Mouse (Mus musculus) c-Kit-positive CD71-positive TER-119-positive erythroid progenitor cells, embryonic 14.5 days (primary cell): ENCODE measurements at regions not wholly inside any gene's neighbourhood (a gene's known extent, or its start where the extent isn't known, plus 50 kb on each side); places are given as distances from the start of the nearest gene placed in this dataset.

Source experiments
- DNase-seq: peaks from one replicate; pipeline ENCODE4 v3.0.0-alpha.2; 2013; ENCODE audit warnings: low spot score

DNA sequence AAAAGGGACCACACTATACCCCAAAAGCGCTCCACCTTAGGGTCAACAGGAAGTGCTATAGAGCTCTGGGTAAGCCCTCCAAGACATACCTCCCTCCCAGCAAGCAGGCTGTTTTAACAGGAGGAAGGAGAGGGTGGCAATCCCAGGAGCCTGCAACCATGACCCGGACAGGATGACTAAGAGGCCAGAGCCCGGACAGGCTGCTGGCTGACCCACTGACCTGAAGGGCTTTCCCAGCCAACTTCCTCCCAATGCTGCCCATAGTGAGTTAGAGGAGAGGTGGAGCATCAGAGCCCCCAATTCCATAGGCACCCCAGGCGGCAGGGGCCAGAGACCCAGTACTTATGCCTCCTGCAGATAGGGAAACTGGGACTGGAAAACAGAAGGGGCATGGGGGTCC, 136.3 kb downstream of the Utp6 start:
- DNase-seq: no peak

DNA sequence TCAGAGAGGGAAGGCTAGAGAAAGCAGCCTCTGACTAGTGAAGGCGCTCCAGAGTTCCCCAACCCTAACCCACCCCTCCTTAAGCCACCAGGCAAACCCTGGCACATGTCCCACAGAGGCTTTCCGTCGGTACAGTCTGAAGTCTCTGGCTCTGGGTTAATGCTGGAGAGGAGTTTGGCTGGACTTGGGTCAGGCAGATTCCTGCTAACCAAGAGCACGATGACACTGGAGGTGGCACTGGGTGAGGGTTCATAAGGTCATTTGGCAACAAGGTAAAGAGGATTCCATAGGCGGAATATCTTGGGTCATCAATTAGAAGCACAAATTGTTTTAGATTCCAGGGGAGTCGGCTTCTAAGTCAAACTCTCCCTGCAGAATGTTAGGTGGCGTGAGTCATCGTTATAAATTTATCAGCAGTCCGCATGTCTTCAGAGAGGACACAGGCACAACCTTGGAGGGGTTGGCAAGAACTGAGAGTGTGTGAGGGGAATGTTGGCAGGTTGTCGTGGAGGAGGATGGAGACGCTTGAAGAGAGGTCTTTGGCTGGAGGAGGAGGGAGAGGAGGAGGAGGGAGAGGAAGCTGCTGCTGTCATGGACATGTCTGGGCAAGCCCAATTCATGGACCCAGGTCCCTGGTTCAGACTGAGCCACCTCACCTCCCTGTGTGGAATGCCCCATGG, 138.4 kb downstream of the Utp6 start:
- no peak for DNase-seq

DNA sequence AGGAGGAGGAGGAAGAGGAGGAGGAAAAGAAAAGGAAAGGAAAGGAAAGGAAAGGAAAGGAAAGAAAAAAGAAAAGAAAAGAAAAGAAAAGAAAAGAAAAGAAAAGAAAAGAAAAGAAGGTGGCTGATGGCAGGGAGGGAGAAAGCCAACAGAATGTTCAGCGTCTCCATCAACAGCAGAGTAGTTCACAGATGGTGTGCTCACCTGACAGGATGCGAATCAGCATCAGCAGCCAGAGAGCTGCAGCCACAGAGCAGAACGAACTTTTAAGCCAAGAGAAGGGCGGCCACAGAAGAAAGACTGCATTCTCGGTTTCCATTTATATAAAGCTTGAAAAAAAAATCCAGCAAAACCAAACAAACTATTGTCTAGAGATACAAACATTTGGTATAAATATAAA, 140.2 kb downstream of the Utp6 start:
- no peak for DNase-seq

DNA sequence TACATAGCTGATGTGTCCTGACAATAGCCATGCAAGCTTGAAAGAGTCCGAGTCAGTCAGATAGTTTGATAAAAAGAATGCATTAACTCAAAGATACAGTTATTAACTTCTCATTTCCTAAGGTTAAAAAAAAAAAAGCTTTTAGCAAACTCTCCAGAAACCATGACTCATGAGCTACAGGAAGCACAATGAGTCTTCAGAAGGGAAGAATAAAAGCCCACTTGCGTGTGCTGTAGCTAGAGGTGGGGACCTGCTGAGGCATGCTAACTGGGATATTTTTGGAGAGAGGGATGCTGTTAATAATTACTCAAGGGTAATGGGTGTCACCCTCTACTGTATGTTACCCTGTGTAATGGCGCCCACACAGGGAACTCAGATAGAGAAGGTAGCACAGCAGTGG, 147.0 kb downstream of the Utp6 start:
- no peak for DNase-seq

DNA sequence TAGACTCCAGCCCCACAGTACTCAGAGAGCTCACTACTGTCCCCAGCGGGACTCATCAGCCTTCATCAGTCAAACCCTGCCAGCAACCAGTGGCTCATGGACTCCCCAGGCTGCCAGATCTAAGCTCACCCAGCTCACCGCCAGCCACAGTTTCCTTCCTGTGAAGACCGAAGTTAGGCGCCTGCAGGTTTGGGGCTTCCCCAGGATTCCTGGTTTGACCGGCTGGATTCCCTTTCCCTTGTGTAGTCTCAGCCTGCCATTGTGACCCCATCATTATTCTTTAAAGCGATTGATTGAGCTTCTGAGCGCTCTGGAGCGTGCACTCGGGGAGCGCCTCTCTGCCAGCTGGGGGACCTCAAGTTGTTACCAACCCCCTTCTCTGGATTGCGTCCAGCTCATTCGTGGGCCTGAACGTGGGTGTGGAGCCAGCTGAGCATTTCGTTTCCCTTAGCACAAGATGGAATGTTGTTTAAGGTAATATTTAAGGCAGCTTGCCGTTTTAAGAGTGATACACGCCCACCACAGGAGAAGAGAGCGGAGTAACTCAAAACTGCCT, 155.2 kb downstream of the Utp6 start:
- no peak for DNase-seq

DNA sequence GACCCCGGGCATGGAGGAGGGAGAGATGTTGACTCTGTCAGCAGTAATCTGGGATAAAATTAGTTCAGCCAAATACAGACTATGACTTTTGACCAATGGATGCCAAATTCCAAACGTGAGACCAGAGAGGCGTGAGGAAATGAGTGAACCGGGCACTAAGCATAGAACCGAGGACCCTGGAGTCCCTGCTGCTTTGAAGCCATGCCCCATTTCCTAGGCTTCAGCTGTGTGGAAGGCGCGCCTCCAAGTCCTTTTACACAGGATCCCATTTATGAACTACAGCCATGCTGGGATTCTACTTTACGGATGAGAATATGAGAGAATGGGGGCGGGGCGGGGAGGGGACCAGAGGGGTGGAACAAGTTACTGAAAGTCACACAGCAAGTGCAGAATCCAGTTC, 155.8 kb downstream of the Utp6 start:
- DNase-seq: no peak

DNA sequence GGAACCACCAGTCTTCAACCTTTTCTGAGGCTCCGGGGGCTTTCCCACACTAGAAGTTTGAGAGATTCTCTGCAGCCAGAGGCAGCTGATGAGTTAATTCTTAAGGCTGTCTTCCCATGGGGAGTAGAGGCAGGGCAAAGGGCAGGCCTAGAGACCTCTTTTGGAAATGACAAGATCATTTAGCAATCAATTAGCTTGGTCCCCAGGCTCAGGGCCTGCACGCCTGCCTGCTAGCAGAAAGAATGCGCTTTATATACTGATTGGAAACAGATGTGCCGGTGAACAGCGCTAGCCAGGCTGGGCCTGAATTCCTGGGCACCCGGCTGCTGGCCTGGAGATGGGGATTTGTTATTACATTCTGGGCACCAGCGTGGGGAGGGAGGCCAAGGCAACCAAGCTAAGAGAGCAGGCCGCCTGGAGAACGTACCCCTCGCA, 156.2 kb downstream of the Utp6 start:
- DNase-seq: no peak

DNA sequence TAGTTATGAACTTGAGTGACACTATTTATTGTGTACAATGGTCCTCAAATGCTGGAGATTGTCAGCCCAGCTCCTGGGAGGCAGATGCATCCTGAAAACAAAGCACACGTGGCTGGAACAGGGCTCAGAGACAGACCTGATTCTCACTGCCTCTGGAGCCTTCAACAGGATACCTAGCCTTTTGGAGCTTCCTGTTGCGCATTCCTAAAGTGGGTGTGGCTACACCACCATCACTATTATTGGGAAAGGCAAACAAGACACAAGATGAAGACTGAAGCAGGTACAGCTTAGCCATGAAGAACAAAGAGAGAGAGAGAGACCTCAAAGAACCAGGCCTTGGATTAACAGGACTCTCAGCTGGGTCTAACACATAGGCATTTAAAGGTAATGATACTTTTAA, 158.2 kb downstream of the Utp6 start:
- DNase-seq: no peak

DNA sequence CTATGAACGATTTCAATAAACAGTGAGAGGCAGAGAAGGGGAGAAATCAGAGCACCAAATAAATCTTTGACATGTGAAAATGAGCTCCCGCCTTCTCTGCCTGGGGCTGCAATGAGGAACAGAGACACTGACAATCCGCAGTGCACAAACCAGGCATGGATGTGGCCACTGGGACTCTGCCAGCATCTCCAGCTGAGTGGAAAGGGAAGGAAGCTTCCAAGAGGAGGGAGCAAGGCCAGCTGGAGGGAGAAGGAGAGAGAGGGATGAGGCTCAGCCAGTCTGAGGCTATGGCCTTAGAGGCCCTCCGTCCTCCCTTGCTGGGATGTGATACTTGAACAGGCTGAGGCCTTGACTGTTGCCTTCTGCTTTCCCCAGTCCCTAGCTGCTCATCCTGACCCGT, 159.2 kb downstream of the Utp6 start:
- no peak for DNase-seq

DNA sequence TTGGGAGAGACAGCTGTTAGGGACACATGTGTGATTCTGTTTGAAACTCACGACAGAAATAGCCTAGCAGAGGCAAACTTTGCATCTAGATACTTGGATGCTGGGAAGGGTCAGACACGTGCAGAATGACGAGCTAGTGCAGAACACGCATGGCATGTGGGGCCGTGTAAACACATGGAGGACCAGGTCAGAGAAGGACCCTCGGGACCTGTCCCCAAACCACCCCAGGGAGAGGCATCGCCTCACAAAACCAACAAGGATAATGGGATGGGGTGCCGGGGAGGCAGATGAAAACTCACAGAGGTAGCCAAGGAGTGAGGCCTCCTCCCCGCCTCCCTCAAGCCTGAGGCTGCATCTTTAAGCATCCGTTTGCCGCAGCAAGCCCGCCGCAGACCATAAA, 159.6 kb downstream of the Utp6 start:
- DNase-seq: no peak

DNA sequence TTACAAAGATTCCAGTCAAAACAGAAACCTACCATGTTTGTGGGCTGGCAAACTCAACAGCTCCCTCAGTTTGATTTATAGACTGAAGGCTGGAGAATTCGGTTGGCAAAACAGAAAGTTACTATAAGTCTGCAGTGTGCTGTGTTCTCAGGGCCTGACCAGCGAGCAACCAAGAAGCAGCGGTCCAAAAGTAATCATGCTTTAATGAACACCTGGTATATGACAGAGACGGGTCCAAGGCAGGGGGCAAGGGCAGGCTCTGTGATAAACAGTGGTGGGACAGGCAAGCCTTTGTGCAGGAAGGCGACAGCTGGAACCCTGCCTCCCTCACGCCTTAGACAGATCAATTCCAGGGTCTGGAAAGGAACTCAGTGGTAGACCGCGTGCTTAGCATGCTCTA, 161.9 kb downstream of the Utp6 start:
- DNase-seq: no peak

DNA sequence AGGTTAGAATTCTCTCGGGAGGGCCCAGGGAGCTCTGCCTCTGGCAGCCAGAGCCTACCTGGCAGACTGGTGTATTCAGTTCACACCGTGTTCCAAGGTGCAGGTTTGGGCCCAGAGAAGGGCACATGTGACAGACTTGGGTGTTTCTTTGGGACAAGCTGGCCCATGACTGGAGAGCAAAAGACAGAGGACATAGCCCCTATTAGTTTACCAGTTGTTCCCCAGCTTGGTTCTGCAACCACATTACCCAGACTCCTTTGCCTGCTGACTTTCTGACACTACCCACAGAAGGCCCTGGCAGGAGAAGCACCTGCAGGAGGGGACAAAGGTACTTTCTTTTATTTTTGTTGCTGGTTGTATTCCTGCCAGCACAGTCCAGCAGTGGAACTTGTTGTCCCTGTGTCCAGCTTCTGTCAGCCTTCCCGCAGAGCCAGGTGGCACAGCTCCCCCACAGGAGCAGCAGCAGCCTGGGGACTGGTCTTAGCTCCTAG, 173.9 kb downstream of the Utp6 start:
- DNase-seq: no peak

DNA sequence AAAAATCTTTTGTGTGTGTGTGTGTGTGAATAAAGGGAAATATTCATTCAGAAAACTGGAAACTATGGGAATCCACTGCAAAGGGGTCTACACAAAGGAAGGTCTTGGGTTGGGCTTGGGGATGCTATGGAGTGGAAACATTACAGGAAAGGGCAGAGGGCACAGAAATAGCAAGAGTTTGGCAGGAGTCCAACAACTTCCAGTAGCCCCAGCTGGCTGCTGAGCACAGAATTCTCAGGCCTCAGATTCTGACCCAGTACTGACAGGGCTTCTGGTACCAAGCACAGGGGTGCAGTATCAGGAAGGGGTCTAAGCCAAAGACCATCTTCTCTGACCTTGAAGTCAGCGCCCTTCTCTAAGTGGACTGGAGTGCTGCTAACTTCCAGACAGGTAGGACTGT, 174.4 kb downstream of the Utp6 start:
- no peak for DNase-seq

DNA sequence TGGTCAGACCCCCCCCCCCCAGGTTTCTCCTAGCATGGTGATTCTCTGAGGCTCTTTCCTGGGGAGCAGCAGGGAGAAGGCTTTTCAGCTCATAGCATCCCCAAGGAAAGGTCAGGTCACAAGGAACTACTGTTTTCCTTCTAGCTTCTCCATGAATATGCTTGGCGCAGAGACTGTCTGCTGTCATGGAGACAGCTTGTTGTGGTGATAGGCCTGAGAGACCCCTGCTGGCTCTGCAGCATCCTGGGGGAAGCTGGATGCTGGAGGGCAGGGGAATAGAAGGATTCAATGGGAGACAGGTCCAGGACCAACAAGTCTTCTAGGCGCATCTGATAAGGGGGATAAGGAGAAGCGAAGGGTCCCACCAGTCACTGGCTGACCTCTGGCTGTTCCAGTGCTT, 178.1 kb downstream of the Utp6 start:
- DNase-seq: no peak

DNA sequence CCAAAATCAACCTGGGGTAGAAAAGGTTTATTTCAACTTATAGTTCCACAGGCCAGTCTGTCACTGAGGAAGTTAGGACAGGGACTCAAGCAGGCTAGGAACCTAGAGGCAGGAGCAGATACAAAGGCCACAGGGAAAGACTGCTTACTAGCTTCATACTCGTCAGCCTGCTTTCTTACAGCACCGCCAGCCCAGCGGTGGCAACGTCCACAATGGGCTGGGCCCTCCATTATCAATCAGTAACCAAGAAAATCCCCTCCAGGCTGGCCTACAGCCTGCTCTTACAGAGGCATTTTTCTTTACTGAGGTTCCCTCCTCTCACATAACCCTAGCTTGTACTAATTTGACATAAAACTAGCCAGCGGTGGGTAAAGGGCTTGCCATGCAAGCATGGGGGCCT, 180.2 kb downstream of the Utp6 start:
- DNase-seq: no peak

DNA sequence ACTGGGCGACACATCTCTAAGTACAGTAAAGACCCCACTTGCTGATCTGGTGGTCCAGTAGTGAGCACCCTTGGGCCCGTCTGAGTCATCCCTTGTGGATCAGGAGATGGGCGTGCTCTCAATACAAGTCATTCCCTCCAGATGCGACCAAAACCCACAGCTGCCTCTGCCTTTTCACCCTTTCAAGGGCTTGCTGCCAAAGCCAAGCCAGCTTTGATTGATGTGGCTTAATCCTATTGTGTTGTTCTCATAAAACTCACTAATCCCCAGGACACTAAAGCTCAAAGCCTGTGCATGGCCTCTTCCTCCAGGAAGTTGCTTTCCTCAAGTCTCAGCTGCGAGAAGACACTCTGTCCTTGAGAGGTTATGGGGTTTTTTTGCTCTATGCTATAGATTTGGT, 182.4 kb downstream of the Utp6 start:
- no peak for DNase-seq

DNA sequence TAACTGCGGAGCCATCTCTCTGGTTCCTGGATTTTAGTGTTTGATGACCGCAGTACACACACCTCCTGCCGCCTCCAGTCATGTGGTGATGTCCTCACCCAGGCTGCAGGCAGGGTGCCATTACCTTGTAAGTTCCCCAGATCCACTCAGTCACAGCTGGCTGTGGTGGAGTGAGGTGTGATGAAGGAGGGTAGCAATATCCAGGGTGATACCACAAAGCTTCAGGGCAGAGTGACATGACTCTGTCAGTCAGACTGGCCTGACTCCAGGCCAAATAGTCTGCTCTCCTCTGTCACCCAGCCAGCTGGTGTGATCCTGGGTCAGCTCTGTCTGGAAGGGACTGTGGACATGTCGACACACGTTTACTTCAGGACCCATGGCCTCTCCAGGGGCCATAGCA, 183.7 kb downstream of the Utp6 start:
- no peak for DNase-seq

DNA sequence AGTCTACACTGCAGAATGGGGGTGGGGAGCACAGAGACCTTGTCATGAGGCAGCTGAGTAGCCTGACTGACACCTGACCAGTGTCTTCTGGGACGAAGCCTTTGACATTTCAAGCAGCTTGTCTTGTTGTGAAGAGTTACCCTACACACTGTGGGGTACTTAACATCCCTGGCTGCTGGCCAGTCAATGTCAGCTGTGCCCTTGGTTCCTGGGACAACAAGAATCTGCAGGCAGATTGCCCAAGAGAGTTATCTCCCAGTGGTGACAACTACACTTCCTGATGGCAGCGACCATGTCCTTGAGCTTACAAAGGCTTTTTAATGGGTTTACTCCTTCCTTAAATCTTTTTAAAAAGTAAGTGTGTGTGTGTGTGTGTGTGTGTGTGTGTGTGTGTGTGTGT, 184.2 kb downstream of the Utp6 start:
- no peak for DNase-seq

DNA sequence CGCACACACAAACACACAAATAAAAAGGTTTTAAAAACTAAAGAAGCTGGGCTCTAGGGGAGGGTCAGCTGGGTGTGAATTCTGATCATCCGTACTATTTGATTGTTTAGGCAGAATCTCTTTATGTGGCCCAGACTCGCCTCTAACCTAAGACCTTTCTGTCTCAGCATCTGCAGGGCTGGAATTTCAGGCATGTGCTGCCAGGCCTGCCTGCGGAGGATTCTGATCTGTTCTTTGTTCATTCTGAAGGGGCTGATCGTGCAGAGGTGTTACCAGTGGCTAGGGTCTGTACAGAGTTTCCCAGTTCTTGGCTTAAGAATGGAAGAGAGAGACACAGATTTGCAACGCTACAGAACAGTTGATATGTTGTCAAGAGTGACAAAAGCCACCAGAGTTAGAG, 185.6 kb downstream of the Rab11fip4 start:
- no peak for DNase-seq

DNA sequence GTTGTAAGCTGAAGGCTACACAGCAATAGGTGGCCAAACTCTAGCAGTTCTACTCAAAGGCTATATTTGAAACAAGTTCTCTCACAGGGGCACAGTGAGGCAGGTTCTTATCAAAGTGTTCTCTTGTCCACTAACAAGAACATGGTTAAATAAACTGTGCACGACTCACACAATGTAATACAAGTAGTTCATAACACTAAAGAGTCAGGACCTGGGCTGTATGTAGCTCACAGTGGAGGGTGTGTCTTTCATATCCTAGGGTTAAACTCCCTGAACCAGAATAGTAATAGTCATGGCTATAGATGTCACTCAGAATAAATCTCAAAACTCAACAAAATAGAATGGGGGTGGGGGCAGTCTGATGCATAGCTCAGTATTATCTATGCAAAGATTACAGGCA, 182.7 kb downstream of the Rab11fip4 start:
- no peak for DNase-seq

DNA sequence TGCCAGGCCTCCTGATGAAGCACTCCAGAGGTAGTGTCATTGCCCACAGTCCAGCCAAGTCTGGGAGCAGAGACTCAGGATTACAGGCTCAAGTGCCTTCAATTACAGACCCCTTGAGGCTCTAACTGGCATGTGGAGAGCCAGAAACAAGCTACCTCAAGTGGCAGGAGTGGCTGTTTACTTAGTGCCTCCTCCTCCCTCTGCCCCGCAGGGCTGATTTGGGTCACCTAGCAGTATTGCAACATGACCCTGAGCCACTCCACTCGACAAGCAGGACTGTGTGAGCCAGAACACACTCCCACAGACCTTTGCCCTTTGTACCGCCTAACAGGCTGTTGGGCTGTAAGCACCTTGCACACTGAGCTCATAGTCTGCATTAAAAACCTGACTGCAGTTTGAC, 180.4 kb downstream of the Rab11fip4 start:
- DNase-seq: no peak

DNA sequence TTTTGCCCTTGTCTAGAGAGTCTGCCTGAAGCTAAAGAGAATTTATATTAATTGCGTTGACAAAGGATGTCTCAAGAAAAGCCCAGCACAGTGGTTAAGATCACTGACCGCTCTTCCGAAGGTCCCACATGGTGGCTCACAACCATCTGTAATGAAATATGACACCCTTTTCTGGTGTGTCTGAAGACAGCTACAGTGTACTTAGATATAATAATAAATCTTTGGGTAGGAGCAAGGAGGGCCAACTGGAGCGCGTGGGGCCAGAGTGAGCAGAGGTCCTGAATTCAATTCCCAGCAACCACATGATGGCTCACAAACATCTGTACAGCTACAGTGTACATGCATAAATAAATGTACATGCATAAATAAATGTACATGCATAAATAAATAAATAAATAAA, 176.1 kb downstream of the Rab11fip4 start:
- DNase-seq: no peak

DNA sequence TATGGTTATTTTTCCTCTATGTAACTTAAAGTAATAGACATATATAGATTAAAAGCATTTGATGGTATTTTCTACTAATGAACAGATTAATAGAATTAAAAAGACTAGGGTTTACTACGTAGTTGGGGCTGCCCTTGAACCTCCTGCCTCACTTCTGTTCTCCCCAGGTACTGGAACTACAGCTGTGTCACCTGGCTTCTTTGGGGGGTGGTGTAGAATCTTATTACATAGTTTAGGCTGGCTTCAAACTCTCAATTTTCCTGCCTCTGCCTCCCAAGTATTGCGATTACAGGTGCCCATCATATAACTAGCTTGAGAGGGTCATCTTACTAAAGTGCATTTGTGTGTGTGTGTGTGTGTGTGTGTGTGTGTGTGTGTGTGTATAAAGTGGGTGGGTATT, 175.0 kb downstream of the Rab11fip4 start:
- no peak for DNase-seq

DNA sequence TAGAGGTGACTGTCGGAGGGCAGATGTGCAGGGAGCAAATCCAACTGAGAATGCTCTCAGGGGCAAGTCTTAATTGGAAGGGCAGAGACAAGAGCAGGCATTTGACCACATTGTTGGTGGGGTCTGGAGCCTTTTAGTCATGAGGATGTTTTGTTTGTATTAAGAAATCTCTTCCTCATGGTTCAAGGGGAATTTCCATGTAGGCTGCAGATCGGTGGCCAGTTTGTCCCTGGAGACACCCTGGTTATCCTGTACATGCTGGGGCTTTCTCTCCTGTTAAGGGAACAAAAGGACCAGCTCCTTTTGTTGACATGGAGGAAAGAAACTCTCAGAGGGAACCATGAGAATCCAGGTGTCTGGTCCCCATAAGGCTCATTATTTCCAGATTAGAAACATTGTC, 174.4 kb downstream of the Rab11fip4 start:
- no peak for DNase-seq
